Mouse (Mus musculus) testis, adult 2 months (tissue): ENCODE measurements around the gene Zdhhc14. TPM values are rescaled to one million over a fixed set of nuclear protein-coding genes. Genes with fewer than 3 reads are reported as not detected.

Experiments
- H3K27ac ChIP-seq: fragments of 200-500 bp; 2 replicates; pipeline ENCODE4 v1.5.1; 2012; ENCODE audit warnings: low read depth, low read length; ENCODE audit not compliant: control insufficient read depth, insufficient read depth
- H3K27me3 ChIP-seq: fragments of 200-500 bp; 2 replicates; pipeline ENCODE4 v1.6.1; 2012; ENCODE audit warnings: mild to moderate bottlenecking, low read length, moderate library complexity; ENCODE audit not compliant: control insufficient read depth, insufficient read depth
- H3K36me3 ChIP-seq: fragments of 200-500 bp; 2 replicates; pipeline ENCODE4 v1.6.1; 2012; ENCODE audit warnings: mild to moderate bottlenecking, low read length; ENCODE audit not compliant: control insufficient read depth, insufficient read depth
- H3K4me1 ChIP-seq: fragments of 200-500 bp; 2 replicates; pipeline ENCODE4 v1.6.1; 2012; ENCODE audit warnings: low read length; ENCODE audit not compliant: control insufficient read depth, insufficient read depth
- H3K4me3 ChIP-seq: fragments of 200-500 bp; 2 replicates; pipeline ENCODE4 v1.5.1; 2012; ENCODE audit warnings: low read depth, mild to moderate bottlenecking, low read length, moderate library complexity, mixed read lengths; ENCODE audit not compliant: control insufficient read depth
- CTCF ChIP-seq: fragments of 200-500 bp; IDR thresholded peaks from 2 replicates; pipeline ENCODE4 v1.5.1; 2012; ENCODE audit warnings: low read depth, mild to moderate bottlenecking, inconsistent platforms, low read length, moderate library complexity; ENCODE audit not compliant: control insufficient read depth, insufficient read depth, insufficient replicate concordance
- POLR2A ChIP-seq: fragments of 200-500 bp; IDR thresholded peaks from 2 replicates; pipeline ENCODE4 v1.6.1; 2012; ENCODE audit warnings: low read depth, mild to moderate bottlenecking, inconsistent platforms, low read length, moderate library complexity; ENCODE audit not compliant: control insufficient read depth
- polyA plus RNA-seq: library from polyadenylated mRNA; depleted of rRNA; stranded (reverse); fragments of >200 nt; gene quantifications from 2 replicates; pipeline ENCODE4 v1.2.3, GENCODE M21; 2012

Gene Zdhhc14
- polyA plus RNA-seq, 1 experiment, result 3.9 TPM

DNA sequence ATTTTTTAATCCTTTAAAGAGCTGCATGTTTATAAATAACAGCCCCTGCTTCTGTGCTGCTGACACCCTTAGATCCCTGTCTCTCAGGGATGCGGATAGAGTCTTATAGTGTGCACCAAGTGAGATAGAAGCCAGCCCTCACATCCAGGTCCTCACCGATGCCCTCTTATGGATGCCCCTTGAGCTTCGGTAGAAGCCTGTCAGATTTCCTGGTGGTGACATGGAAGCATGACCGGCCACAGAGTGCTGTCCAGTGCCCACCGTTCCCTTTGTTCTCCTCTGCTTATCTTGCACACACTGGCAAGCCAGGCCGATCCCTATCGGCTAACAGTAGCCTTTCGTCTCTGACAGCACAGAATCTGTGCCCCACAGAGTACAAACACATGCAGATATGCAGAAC is 183.6 kb downstream of the Zdhhc14 start:
- Histone ChIP-seq H3K27me3 (no peaks in the 10 kb centered on the region), H3K4me3 (no peak overlapping the region), H3K36me3 (no peaks in the 10 kb centered on the region), H3K4me1 (no peaks in the 10 kb centered on the region), H3K27ac (no peak overlapping the region)
- no peak for TF ChIP-seq POLR2A
- TF ChIP-seq CTCF, result no peak

DNA sequence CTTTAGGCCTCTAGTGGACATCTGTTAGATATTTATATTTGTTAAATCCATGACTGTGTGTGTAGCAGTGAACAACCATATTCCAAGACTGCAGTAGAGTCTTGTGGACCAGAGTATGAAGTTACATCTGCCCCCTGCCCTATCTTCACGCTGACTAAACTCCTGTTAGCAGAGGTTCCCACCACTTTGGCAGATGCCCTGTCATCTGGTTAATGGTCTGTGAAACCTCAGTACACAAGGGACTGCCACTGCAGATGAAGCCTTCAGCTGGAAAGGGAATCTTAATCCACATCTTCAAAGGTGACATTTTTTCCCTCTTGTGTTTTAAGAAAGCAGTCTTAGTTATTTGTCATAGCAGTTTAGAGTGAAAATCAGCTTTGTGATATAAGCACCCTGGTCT is 187.0 kb downstream of the Zdhhc14 start:
- TF ChIP-seq CTCF (no peak), POLR2A (no peak)
- Histone ChIP-seq H3K4me3 (no peak overlapping the region), H3K36me3 (no peaks in the 10 kb centered on the region), H3K27ac (no peak overlapping the region), H3K27me3 (no peaks in the 10 kb centered on the region), H3K4me1 (no peaks in the 10 kb centered on the region)

DNA sequence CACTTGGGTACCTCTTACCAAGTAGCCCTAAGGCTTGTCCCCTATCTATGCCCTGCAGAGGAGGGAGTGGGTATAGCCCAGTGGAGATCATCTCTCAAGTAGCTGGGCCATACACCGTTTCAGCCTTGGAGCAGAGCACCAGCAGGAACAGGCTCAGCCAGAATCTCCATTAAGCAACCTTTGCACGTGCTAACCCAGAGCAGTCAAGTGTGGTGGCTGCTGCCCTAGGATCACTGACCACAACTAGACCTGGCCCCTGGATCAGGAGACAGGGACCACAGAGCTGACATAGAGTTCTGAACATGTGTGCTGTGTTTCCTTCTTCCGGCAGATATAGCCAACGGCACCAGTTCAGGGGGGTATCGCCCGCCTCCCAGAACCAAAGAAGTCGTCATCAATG is 193.0 kb downstream of the Zdhhc14 start:
- Histone ChIP-seq H3K27ac (no peak overlapping the region), H3K36me3 (no peaks in the 10 kb centered on the region), H3K27me3 (no peaks in the 10 kb centered on the region), H3K4me3 (no peak overlapping the region), H3K4me1 (no peaks in the 10 kb centered on the region)
- no peak for TF ChIP-seq CTCF

DNA sequence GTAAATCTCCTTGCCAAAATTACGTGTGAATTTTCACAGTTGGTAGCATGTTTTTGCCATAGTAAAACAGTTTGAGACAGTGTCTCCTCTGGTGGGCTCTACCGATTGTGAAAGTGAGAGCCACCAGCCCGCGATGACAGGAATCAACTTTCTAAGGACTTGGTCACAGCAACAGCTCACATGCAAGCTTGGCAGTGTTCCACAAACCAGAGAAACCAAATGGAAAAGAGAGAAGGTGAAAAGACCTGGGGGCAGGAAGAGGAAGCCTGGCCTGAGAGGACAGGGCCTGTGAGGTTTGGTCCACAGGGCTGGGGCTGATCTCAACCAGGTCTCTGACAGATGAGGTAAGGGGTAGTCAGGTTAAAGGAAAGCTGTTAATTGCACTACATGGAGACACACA is 195.5 kb downstream of the Zdhhc14 start:
- no peak overlapping the region for H3K4me3 ChIP-seq
- no peaks in the 10 kb centered on the region for H3K4me1 ChIP-seq
- TF ChIP-seq POLR2A (no peak), CTCF (no peak)
- no peaks in the 10 kb centered on the region for H3K36me3 ChIP-seq
- no peaks in the 10 kb centered on the region for H3K27me3 ChIP-seq
- H3K27ac ChIP-seq, result no peak overlapping the region

DNA sequence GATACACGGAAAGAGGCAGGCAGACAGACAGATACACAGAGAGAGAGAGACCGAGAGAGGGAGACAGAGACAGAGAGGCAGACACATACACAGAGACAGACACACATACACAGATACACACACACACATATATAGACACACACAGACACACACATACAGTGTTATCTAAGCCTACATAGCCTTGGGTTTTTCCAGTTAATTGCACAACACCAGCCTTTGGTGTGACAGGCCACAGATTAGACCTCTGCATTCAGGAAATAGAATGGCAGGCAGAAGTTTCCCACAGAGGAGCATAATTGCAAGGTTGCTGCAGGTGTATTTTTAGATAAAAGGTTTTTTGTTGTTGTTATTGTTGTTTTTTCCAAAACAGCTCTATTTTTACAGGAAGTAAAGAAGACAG is 195.9 kb downstream of the Zdhhc14 start:
- TF ChIP-seq CTCF, result no peak
- TF ChIP-seq POLR2A, result no peak
- H3K27me3 ChIP-seq, result no peaks in the 10 kb centered on the region

DNA sequence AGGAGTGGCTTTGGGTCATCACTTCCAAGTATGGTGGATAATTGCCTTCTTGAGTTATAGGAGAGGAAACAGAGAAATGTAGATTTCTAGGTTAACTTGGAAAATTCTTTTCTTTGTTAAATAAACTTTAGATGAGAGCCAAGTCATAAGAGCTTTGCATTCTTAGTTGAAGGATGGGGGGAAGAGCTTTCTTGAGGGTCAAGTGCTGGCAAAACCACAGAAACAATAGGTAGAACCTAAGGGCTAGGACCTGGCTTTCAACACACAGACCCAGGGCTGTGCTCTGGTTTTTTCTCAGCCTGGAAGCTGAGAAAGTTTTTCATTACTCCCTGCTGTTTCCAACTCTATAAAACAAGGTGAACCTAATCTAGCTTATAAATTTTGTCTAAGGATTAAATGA is 196.3 kb downstream of the Zdhhc14 start:
- Histone ChIP-seq H3K4me3 (no peak overlapping the region), H3K27me3 (no peaks in the 10 kb centered on the region), H3K4me1 (no peaks in the 10 kb centered on the region), H3K27ac (no peak overlapping the region), H3K36me3 (no peaks in the 10 kb centered on the region)
- no peak for TF ChIP-seq POLR2A
- TF ChIP-seq CTCF, result no peak

More for the DNA sequence above, 195.9 kb downstream of the Zdhhc14 start:
- Histone ChIP-seq H3K4me1 (no peaks in the 10 kb centered on the region), H3K36me3 (no peaks in the 10 kb centered on the region), H3K27ac (no peak overlapping the region), H3K4me3 (no peak overlapping the region)

DNA sequence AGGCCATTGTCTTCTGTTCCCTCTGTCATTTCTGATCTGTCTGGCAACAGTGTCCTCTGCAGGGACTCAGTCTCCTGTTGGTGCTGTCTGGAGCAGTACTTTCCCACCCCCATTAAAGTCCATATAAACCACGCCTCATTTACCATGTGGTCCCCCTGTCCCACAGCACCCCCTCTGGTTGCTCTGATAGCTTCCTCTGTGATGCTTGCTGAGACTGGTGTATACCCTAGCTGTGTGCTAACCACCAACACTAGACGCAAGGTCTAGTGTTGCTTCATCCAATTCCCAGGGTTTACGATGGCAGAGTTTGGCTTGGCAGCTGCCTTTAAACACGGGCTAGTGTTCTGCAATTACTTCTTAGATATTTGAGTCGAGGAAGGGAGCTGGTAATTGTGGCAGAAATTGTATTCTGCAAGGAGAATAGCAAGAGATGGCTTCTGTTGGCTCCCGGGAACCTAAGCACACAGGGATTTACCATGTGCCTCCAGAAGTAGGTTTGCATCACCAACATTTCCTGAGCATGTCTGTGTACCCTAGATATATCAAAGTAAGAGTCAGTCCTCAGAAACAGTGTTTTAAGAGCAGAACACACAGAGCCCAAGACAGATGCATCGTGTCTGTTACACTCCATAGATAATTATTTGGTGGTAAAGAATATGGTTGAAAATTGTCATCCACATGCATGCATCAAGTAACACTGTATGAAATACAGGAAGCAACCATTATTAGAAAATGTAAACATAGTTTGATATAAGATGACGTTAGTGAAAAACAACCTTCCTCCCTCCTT is 198.6 kb downstream of the Zdhhc14 start:
- Histone ChIP-seq H3K36me3 (no peaks in the 10 kb centered on the region), H3K4me1 (no peaks in the 10 kb centered on the region), H3K27ac (no peak overlapping the region), H3K27me3 (no peaks in the 10 kb centered on the region), H3K4me3 (no peak overlapping the region)
- TF ChIP-seq CTCF (peak; percentile 7; the same call in 1 of the 2 replicates), POLR2A (no peak)

DNA sequence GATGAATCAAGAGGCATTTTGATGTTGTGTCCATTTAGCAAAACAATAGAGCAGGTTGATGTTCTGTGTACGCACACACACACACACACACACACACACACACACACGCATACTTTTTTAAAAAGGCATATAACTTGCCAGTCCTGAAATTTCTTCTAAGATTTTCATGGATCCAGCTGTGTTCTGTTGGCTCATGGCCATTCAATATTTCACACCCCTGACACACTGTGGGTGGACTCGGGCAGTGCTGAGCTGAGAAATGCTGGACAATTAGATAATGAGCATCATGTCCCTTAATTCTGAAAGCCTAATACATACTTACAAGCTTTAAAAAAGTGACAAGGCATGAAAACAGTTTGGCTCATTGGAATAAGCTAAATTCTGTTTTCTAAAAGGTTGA is 200.3 kb downstream of the Zdhhc14 start:
- no peak overlapping the region for H3K4me3 ChIP-seq
- no peak for TF ChIP-seq CTCF
- H3K36me3 ChIP-seq, result no peaks in the 10 kb centered on the region
- H3K27me3 ChIP-seq, result no peaks in the 10 kb centered on the region
- H3K4me1 ChIP-seq, result no peaks in the 10 kb centered on the region
- H3K27ac ChIP-seq, result no peak overlapping the region; the same call in 1 of the 2 replicates

DNA sequence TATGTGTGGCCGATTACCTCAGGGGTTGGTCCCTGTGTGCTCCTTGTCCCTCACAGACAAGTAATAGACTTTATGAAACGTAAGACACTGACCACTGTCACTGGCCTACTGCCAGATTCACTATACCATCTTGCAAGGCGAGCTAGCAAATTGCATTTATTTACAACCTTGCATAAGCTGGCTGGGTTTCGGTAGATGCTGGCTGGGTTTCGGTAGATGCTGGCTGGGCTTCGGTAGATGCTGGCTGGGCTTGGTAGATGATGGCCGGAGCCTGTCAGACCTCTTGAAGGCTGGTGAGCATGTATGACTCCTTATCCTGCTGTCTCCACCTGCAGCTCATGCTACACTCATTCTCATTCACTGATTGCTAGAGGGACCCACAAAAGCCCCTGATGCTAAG is 200.9 kb downstream of the Zdhhc14 start:
- no peaks in the 10 kb centered on the region for H3K4me1 ChIP-seq
- no peak for TF ChIP-seq POLR2A
- no peak for TF ChIP-seq CTCF
- H3K27ac ChIP-seq, result peak overlapping the region; percentile 52
- no peak overlapping the region for H3K4me3 ChIP-seq
- H3K27me3 ChIP-seq, result no peaks in the 10 kb centered on the region
- no peaks in the 10 kb centered on the region for H3K36me3 ChIP-seq
